Mouse (Mus musculus) embryonic facial prominence, embryonic 12.5 days (tissue): ENCODE results near the gene Laptm5. TPM values are rescaled to one million over a fixed set of nuclear protein-coding genes. Genes with fewer than 3 reads are reported as not detected.

Experiments
- ATAC-seq: fragments of 200-750 bp; cut with Nextera tagmentation; 2 replicates; pipeline ENCODE4 v1.8.0; 2017; ENCODE audit not compliant: insufficient number of reproducible peaks, insufficient read depth, low FRiP score, low TSS enrichment
- H3K27ac ChIP-seq: fragments of 300-500 bp; sonication (generic); 2 replicates; pipeline ENCODE4 v1.5.1; 2016; ENCODE audit warnings: mild to moderate bottlenecking
- H3K27me3 ChIP-seq: fragments of 300-500 bp; sonication (generic); 2 replicates; pipeline ENCODE4 v1.6.1; 2016; ENCODE audit warnings: mild to moderate bottlenecking, moderate library complexity
- H3K36me3 ChIP-seq: fragments of 300-500 bp; sonication (generic); 2 replicates; pipeline ENCODE4 v1.6.1; 2016; ENCODE audit warnings: mild to moderate bottlenecking
- H3K4me1 ChIP-seq: fragments of 300-500 bp; sonication (generic); 2 replicates; pipeline ENCODE4 v1.6.1; 2016
- H3K4me2 ChIP-seq: fragments of 300-500 bp; sonication (generic); replicated peaks from 2 replicates; pipeline ENCODE4 v1.6.1; 2016; ENCODE audit warnings: mild to moderate bottlenecking, moderate library complexity
- H3K4me3 ChIP-seq: fragments of 300-500 bp; sonication (generic); 2 replicates; pipeline ENCODE4 v1.5.1; 2016; ENCODE audit warnings: mild to moderate bottlenecking
- H3K9ac ChIP-seq: fragments of 300-500 bp; sonication (generic); 2 replicates; pipeline ENCODE4 v1.6.1; 2016; ENCODE audit warnings: mild to moderate bottlenecking, moderate library complexity
- H3K9me3 ChIP-seq: fragments of 300-500 bp; sonication (generic); 2 replicates; pipeline ENCODE4 v1.6.1; 2016; ENCODE audit warnings: mild to moderate bottlenecking, moderate library complexity
- WGBS: fragments of 180-500 bp; shearing (Covaris S2); methylation state at CpG from one replicate; pipeline ENCODE4 v1.1.7; 2016; 5-methylcytosine and 5-hydroxymethylcytosine counted together
- polyA plus RNA-seq: library from polyadenylated mRNA; unstranded; fragments of >200 nt; fragmentation: Nextera tagmentation; extraction: Ambion mirVana; gene quantifications from 2 replicates; pipeline ENCODE4 v1.2.1, GENCODE M21; 2016

Laptm5 gene
- polyA plus RNA-seq, 1 experiment from 2014 or later: 19.5 TPM

DNA sequence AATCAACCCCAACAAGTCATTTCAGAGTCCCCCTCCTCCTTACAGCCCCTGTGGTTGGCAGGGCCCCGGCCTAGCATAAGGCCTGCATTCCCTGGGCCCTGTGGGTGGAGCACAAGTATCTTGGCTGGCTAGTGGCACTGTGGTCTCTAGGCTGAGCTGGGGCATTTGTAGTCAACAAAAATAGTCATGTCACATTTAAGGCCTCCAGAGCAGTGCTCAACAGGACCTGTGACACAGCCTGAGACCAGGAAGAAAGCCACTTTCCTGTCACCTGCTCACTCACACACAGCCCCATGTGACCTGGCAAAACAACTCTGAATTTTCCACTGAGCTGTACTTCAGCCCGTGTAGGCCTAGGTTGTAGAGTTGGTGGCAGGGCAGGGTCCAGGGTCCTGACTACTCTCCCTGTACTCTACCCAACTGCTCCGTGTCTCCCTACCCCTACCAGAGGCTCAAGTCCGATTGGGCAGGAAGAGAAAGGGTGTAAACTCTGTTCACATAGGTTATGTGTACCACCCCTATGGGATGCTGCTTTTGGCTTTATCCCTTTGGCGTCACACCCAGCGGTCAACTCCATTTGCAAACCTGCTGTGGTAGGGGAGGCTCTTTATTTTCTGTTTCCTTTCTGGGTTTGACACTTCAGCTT is 13.0 kb upstream of the Laptm5 start:
- no peak for ATAC-seq
- Histone ChIP-seq H3K4me1 (peaks cover 32% of the 10 kb centered on the region), H3K27me3 (no peaks in the 10 kb centered on the region), H3K36me3 (no peaks in the 10 kb centered on the region), H3K9me3 (no peaks in the 10 kb centered on the region), H3K4me2 (no peak overlapping the region), H3K27ac (no peak overlapping the region), H3K9ac (no peak overlapping the region), H3K4me3 (no peak overlapping the region)
- 80% methylated on average over 6 of the region's 6 CpGs for WGBS

DNA sequence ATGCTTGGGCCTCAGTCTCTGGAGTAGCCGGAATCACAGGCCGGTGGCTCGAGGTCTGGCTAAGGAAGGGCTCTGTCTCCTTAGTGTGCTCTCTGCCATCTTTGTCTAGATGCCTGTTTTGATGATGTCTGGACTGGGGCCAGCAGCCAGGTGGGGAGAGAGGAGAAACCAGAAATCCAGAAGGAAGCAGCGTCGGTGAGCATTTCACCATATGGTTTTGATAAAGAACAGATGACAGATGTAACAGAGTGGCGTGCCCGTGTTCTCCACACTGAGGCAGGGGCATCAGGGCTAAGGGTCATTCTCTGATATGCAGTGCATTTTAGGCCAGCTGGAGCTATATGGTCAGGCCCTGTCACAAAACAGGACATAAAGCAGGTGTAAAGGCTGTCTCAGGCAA is 12.2 kb upstream of the Laptm5 start:
- Histone ChIP-seq H3K4me2 (no peak overlapping the region), H3K36me3 (no peaks in the 10 kb centered on the region), H3K9ac (no peak overlapping the region), H3K4me1 (peaks cover 32% of the 10 kb centered on the region), H3K9me3 (no peaks in the 10 kb centered on the region), H3K27me3 (no peaks in the 10 kb centered on the region), H3K4me3 (no peak overlapping the region), H3K27ac (0 out of 2 replicates have a peak overlapping the region, but pooled peaks have one; percentile 12)
- ATAC-seq: no peak
- WGBS: 22% methylated on average over 7 of the region's 7 CpGs

- Histone ChIP-seq H3K9me3 (no peaks in the 10 kb centered on the region), H3K4me1 (peaks cover 32% of the 10 kb centered on the region), H3K4me3 (no peak overlapping the region), H3K9ac (no peak overlapping the region), H3K36me3 (no peaks in the 10 kb centered on the region), H3K27ac (no peak overlapping the region), H3K4me2 (no peak overlapping the region), H3K27me3 (no peaks in the 10 kb centered on the region)
- 42% methylated on average over 8 of the region's 8 CpGs for WGBS
- no peak for ATAC-seq
Observed at GRCm38 (mm10) chr4:130902289-130902781, 10.6 kb upstream of the Laptm5 start.

- no peak overlapping the region for H3K4me2 ChIP-seq
- H3K36me3 ChIP-seq: no peaks in the 10 kb centered on the region
- no peak overlapping the region for H3K9ac ChIP-seq
- H3K9me3 ChIP-seq: no peaks in the 10 kb centered on the region
- ATAC-seq: no peak
- H3K27ac ChIP-seq: no peak overlapping the region
- peaks cover 34% of the 10 kb centered on the region for H3K4me1 ChIP-seq
- no peaks in the 10 kb centered on the region for H3K27me3 ChIP-seq
- H3K4me3 ChIP-seq: no peak overlapping the region
- WGBS: 72% methylated on average over 7 of the region's 7 CpGs
Observed at GRCm38 (mm10) chr4:130905025-130905424, 7.9 kb upstream of the Laptm5 start.

DNA sequence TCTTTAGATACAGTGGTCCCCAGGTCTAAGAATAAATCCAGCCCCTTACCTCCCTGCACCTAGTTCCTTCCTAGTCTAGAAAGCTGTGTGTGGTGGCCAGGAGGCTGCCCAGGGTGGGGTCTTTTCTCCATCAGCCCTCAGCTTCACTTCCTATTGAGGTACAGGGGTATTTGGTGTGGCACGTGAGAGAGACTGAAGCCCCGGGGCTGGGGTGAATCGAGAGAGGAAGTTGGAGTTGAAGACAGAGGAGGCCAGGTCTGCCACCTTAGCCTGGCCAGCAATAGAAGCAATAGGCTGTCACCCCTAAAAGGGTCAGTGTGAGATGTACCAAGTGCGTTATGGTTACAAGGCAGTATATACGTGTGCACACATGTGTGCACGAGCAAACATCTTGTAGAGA is 7.0 kb upstream of the Laptm5 start:
- no peak overlapping the region for H3K4me2 ChIP-seq
- no peaks in the 10 kb centered on the region for H3K9me3 ChIP-seq
- H3K4me3 ChIP-seq: no peak overlapping the region
- no peak overlapping the region for H3K27ac ChIP-seq
- no peak for ATAC-seq
- peaks cover 27% of the 10 kb centered on the region for H3K4me1 ChIP-seq
- WGBS: 72% methylated on average over 6 of the region's 6 CpGs
- H3K27me3 ChIP-seq: no peaks in the 10 kb centered on the region
- 0 out of 2 replicates have a peak overlapping the region, but pooled peaks have one; percentile 2 for H3K9ac ChIP-seq
- H3K36me3 ChIP-seq: no peaks in the 10 kb centered on the region

GRCm38 (mm10) chr4:130906296-130906695 is 6.6 kb upstream of the Laptm5 start:
- 42% methylated on average over 8 of the region's 8 CpGs for WGBS
- H3K36me3 ChIP-seq: no peaks in the 10 kb centered on the region
- H3K4me3 ChIP-seq: no peak overlapping the region
- H3K9ac ChIP-seq: 0 out of 2 replicates have a peak overlapping the region, but pooled peaks have one; percentile 2
- H3K4me2 ChIP-seq: no peak overlapping the region
- peaks cover 25% of the 10 kb centered on the region for H3K4me1 ChIP-seq
- H3K27ac ChIP-seq: no peak overlapping the region
- no peaks in the 10 kb centered on the region for H3K9me3 ChIP-seq
- ATAC-seq: no peak
- no peaks in the 10 kb centered on the region for H3K27me3 ChIP-seq

DNA sequence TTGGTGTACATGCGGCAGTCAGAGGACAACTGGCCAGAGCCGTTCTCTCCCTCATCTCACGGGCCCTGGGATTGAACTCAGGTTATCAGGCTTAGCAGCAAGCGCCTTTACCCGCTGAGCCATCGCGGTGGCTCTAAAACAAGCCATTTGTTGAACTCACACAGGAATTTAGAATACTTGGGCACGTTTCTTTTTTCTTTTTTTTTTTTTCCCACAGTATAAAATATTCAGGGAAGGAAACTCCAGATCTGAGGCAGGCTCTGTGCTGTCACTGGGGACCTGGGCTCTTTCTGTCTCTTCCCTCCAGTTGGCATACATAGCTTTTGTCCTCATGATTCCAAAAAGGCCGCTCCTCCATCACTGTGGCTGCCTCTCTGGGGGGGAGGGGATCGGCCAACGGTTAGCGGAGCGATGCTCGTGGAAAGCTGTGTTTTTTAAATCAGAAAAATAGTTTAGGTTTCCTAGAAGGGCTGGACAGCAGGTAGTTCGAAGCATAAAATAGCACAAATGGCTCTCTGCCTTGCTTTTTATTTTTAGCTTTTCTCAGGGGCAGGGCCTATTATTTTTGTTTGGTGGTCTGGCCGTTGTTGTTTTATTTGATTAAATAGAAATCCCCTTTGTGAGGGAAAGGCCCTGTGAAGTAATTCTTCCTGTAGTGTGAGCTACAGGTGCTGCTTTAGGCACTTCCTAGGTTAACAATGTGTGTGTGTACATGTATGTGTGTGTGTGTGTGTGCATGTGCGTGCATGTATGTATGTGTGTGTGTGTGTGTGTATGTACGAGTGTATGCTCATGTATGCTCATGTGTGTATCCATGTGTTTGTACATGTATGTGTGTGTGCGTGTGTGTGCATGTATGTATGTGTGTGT is 5.5 kb upstream of the Laptm5 start:
- no peaks in the 10 kb centered on the region for H3K27me3 ChIP-seq
- no peaks in the 10 kb centered on the region for H3K9me3 ChIP-seq
- ATAC-seq: no peak
- H3K4me3 ChIP-seq: no peak overlapping the region
- no peak overlapping the region for H3K9ac ChIP-seq
- H3K36me3 ChIP-seq: no peaks in the 10 kb centered on the region
- peaks cover 13% of the 10 kb centered on the region; the same call in 1 of the 2 replicates for H3K4me1 ChIP-seq
- no peak overlapping the region for H3K27ac ChIP-seq
- no peak overlapping the region for H3K4me2 ChIP-seq
- WGBS: 83% methylated on average over 19 of the region's 19 CpGs

- WGBS: 95% methylated on average over 10 of the region's 10 CpGs
- H3K27me3 ChIP-seq: no peaks in the 10 kb centered on the region
- H3K27ac ChIP-seq: no peak overlapping the region
- H3K9ac ChIP-seq: no peak overlapping the region
- peaks cover 11% of the 10 kb centered on the region; the same call in 1 of the 2 replicates for H3K4me1 ChIP-seq
- no peak overlapping the region for H3K4me3 ChIP-seq
- no peak overlapping the region for H3K4me2 ChIP-seq
- H3K9me3 ChIP-seq: no peaks in the 10 kb centered on the region
- no peak for ATAC-seq
- H3K36me3 ChIP-seq: no peaks in the 10 kb centered on the region
Observed at GRCm38 (mm10) chr4:130908133-130908532, 4.8 kb upstream of the Laptm5 start.

GRCm38 (mm10) chr4:130909167-130909874 is 3.6 kb upstream of the Laptm5 start:
- Histone ChIP-seq H3K4me3 (no peak overlapping the region), H3K27ac (no peak overlapping the region), H3K36me3 (no peaks in the 10 kb centered on the region), H3K27me3 (no peaks in the 10 kb centered on the region), H3K9me3 (no peaks in the 10 kb centered on the region), H3K4me2 (no peak overlapping the region), H3K9ac (no peak overlapping the region), H3K4me1 (peaks cover 16% of the 10 kb centered on the region; the same call in 1 of the 2 replicates)
- WGBS: 59% methylated on average over 17 of the region's 17 CpGs
- ATAC-seq: no peak

- Histone ChIP-seq H3K36me3 (no peaks in the 10 kb centered on the region), H3K4me1 (peaks cover 11% of the 10 kb centered on the region; the same call in 1 of the 2 replicates), H3K27ac (no peak overlapping the region), H3K4me2 (no peak overlapping the region), H3K4me3 (no peak overlapping the region), H3K27me3 (no peaks in the 10 kb centered on the region), H3K9me3 (no peaks in the 10 kb centered on the region), H3K9ac (no peak overlapping the region)
- WGBS: 39% methylated on average over 7 of the region's 7 CpGs
- ATAC-seq: no peak
Observed at GRCm38 (mm10) chr4:130910666-130911065, 2.3 kb upstream of the Laptm5 start.

- Histone ChIP-seq H3K9me3 (no peaks in the 10 kb centered on the region), H3K9ac (no peak overlapping the region), H3K4me3 (no peak overlapping the region), H3K36me3 (no peaks in the 10 kb centered on the region), H3K4me1 (peaks cover 11% of the 10 kb centered on the region; the same call in 1 of the 2 replicates), H3K27ac (no peak overlapping the region), H3K27me3 (no peaks in the 10 kb centered on the region), H3K4me2 (no peak overlapping the region)
- ATAC-seq: no peak
- WGBS: 82% methylated on average over 3 of the region's 3 CpGs
Observed at GRCm38 (mm10) chr4:130912626-130913025, 299 bp upstream of the Laptm5 start.
